Mouse (Mus musculus) embryonic facial prominence, embryonic 14.5 days (tissue): ENCODE measurements at regions not wholly inside any gene's neighbourhood (a gene's known extent, or its start where the extent isn't known, plus 50 kb on each side); places are given as distances from the start of the nearest gene placed in this dataset.

Experiments used
- ATAC-seq: fragments of 200-750 bp; cut with Nextera tagmentation; 2 replicates; pipeline ENCODE4 v1.8.0; 2017; ENCODE audit warnings: low read depth, moderate number of reproducible peaks, moderate TSS enrichment
- DNase-seq: peaks from one replicate; pipeline ENCODE4 v3.0.0-alpha.2; 2015; ENCODE audit warnings: low spot score
- H3K27ac ChIP-seq: fragments of 300-500 bp; sonication (generic); replicated peaks from 2 replicates; pipeline ENCODE4 v1.5.1; 2014; ENCODE audit warnings: low read depth, mild to moderate bottlenecking, low read length, moderate library complexity
- H3K27me3 ChIP-seq: fragments of 300-500 bp; sonication (generic); replicated peaks from 2 replicates; pipeline ENCODE4 v1.6.1; 2014; ENCODE audit warnings: low read length; ENCODE audit not compliant: control insufficient read depth, insufficient read depth
- H3K36me3 ChIP-seq: fragments of 300-500 bp; sonication (generic); 2 replicates; pipeline ENCODE4 v1.6.1; 2014; ENCODE audit warnings: low read length, mixed read lengths; ENCODE audit not compliant: control insufficient read depth, insufficient read depth
- H3K4me1 ChIP-seq: fragments of 300-500 bp; sonication (generic); 2 replicates; pipeline ENCODE4 v1.6.1; 2014; ENCODE audit warnings: antibody characterized with exemption, low read length; ENCODE audit not compliant: control insufficient read depth, insufficient read depth
- H3K4me2 ChIP-seq: fragments of 300-500 bp; sonication (generic); 2 replicates; pipeline ENCODE4 v1.6.1; 2014; ENCODE audit warnings: low read depth, mild to moderate bottlenecking, low read length, moderate library complexity, mixed read lengths
- H3K4me3 ChIP-seq: fragments of 300-500 bp; sonication (generic); 2 replicates; pipeline ENCODE4 v1.5.1; 2014; ENCODE audit warnings: low read depth, mild to moderate bottlenecking, low read length
- H3K9ac ChIP-seq: fragments of 300-500 bp; sonication (generic); 2 replicates; pipeline ENCODE4 v1.6.1; 2014; ENCODE audit warnings: low read depth, mild to moderate bottlenecking, low read length, moderate library complexity, mixed read lengths
- H3K9me3 ChIP-seq: fragments of 300-500 bp; sonication (generic); 2 replicates; pipeline ENCODE4 v1.6.1; 2016; ENCODE audit warnings: low read length; ENCODE audit not compliant: control insufficient read depth
- WGBS: fragments of 180-500 bp; shearing (Covaris S2); extraction: QIAGEN DNeasy Blood & Tissue Kit; methylation state at CpG from one replicate; pipeline ENCODE4 v1.1.7; 2014; 5-methylcytosine and 5-hydroxymethylcytosine counted together

- no peaks in the 10 kb centered on the region for H3K36me3 ChIP-seq
- no peaks in the 10 kb centered on the region for H3K27me3 ChIP-seq
- ATAC-seq (no peak), DNase-seq (no peak)
- H3K4me2 ChIP-seq = no peak overlapping the region
- H3K4me3 ChIP-seq = no peak overlapping the region
- no peaks in the 10 kb centered on the region for H3K4me1 ChIP-seq
- H3K9me3 ChIP-seq = no peaks in the 10 kb centered on the region
- WGBS = 86% methylated on average over 5 of the region's 5 CpGs
- no peak overlapping the region for H3K27ac ChIP-seq
- no peak overlapping the region for H3K9ac ChIP-seq
These were observed 170.5 kb upstream of the Ogfrl1 start for GRCm38 (mm10) chr1:23568106-23568505.

DNA sequence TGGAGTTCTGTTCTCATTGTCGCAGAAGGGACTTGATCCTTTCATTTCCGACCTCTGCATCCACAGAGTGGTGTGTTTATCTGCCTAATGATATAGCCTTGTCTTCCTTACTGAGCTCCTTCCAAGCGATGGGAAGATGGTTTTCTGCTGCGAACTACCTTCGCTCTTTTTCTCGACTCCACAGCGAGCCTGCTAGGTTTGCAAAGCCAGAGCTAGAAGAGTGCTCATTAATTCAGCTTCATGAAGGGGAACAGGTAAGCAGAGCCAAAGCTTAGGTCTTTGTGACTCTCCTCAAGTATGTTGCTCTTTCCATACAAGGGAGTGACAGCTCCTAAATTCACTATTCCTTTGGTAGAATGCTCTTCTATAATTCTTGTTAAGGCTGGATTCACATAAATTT, 176.9 kb upstream of the Ogfrl1 start:
- Histone ChIP-seq H3K9ac (no peak overlapping the region), H3K27ac (no peak overlapping the region), H3K9me3 (no peaks in the 10 kb centered on the region), H3K4me1 (no peaks in the 10 kb centered on the region), H3K36me3 (no peaks in the 10 kb centered on the region), H3K4me2 (no peak overlapping the region), H3K4me3 (no peak overlapping the region), H3K27me3 (no peaks in the 10 kb centered on the region)
- WGBS = 71% methylated on average over 7 of the region's 7 CpGs
- ATAC-seq = no peak
- DNase-seq = no peak

DNA sequence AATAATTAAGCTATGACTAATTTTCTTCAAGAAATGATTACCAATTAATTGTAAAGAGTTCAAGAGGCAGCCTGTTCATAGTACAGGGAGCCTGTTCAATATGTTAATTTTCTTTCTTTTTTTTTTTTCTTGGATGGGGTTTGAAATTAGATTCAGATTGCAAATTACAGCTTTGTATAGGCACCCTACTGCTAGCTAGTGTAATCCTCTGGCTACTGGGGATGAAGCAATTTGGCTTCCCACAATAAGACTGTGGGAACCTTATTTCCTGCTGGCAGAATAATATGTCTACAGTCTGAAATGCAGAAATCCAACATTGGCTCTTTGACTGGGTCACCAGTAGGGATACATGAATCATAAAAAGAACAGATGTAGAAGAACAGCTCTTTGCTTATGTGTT, 177.4 kb upstream of the Ogfrl1 start:
- Histone ChIP-seq H3K27me3 (no peaks in the 10 kb centered on the region), H3K9me3 (no peaks in the 10 kb centered on the region), H3K27ac (no peak overlapping the region), H3K9ac (no peak overlapping the region), H3K36me3 (no peaks in the 10 kb centered on the region), H3K4me1 (no peaks in the 10 kb centered on the region), H3K4me2 (no peak overlapping the region), H3K4me3 (no peak overlapping the region)
- DNase-seq (no peak), ATAC-seq (no peak)

DNA sequence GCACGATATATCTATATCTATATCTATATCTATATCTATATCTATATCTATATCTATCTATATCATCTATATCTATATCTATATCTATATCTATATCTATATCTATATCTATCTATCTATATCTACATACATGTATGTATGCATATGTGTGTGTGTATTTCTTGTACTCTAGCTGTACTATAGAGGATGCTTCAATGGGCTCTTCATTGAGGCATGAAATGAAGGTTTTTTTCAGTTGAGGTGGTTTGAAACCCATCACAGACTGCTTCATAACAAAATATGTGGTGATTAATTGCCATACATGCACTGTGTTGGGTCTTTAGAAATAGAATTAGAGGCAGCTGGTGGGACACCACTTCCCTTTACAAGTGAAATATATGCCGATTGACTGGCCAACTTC, 177.9 kb upstream of the Ogfrl1 start:
- no peaks in the 10 kb centered on the region for H3K4me1 ChIP-seq
- 86% methylated on average over 2 of the region's 2 CpGs for WGBS
- no peak overlapping the region for H3K27ac ChIP-seq
- no peak overlapping the region for H3K4me3 ChIP-seq
- ATAC-seq (no peak), DNase-seq (no peak)
- no peak overlapping the region for H3K9ac ChIP-seq
- H3K4me2 ChIP-seq = no peak overlapping the region
- H3K27me3 ChIP-seq = no peaks in the 10 kb centered on the region
- no peaks in the 10 kb centered on the region for H3K36me3 ChIP-seq
- H3K9me3 ChIP-seq = no peaks in the 10 kb centered on the region

DNA sequence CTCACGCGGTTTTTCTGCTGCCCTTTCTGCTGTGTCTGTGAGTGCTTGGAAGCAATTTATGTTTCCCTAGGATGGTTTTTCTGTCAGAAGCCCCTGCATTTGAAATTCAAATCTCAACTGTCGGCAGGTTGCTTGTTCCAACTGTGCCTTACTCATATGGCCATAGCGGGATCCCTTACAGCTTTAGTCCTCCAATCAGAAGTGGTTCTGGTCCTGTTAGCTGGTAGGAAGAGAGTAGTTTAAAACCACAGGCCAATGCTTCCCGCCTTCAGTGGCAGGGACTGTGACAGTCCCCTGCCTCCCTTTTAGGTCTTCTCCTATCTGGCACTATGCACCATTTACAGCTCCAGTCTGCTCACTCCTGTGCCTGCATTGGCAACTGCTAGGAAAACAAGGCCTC, 178.6 kb upstream of the Ogfrl1 start:
- Histone ChIP-seq H3K27me3 (no peaks in the 10 kb centered on the region), H3K4me3 (no peak overlapping the region), H3K4me1 (no peaks in the 10 kb centered on the region), H3K4me2 (no peak overlapping the region), H3K9me3 (no peaks in the 10 kb centered on the region), H3K36me3 (no peaks in the 10 kb centered on the region), H3K27ac (no peak overlapping the region), H3K9ac (no peak overlapping the region)
- ATAC-seq (no peak), DNase-seq (no peak)
- 65% methylated on average over 5 of the region's 5 CpGs for WGBS

DNA sequence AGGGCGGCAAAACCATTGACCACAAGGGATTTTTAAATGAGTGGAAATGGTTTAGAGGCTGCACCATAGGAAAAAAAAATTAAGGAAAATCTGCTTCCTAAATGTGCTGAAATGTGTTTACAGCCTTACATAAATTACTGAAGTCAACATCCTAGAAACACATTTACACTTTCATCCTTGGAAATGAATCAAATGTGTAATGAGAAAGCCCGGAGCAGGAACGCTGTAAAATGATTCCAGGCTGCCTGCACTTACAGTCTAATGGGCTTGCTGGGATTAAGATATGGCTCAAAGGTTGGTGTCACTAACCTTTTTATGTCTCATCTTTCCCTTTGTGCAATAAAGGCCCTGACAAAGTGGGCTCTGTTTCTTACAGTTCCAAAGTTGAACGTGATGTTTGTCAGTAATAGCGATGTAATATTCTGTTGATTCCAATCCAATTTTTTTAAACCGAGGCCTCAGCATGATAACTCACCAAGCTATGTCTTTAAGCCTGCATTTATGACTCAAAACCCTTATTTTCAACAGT, 172.1 kb upstream of the B3gat2 start:
- Histone ChIP-seq H3K27me3 (no peaks in the 10 kb centered on the region), H3K36me3 (no peaks in the 10 kb centered on the region), H3K4me2 (no peak overlapping the region), H3K4me1 (no peaks in the 10 kb centered on the region), H3K9me3 (no peaks in the 10 kb centered on the region), H3K4me3 (no peak overlapping the region), H3K9ac (no peak overlapping the region), H3K27ac (no peak overlapping the region)
- 66% methylated on average over 6 of the region's 6 CpGs for WGBS
- DNase-seq (peak; percentile 2), ATAC-seq (no peak)

DNA sequence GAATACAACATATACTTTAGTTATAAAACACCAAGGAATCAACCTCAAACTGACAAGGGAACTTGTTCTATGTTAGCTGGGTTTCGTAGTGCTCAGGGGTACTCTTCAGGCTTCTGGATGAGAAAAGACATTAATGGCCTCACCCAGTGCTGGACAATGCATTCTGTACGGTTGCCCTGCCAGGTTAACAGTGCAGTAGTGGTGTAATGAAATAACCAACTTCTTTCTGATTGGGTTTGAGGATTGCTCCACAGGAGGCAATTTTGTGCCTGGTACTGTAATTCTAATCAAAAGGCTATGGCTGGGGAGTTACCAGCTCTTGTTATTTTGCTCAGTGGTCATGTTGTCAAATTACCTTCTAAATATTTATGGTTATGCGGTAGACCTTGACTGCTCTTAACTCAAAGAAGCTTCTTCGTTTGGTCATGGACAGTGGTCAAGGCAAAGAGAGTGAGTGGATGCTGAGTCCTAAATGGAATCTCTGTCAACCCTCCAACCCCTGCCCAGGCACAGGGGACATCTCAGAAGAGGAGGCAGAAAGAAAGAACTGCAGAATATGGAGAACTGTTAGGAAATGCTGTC, 158.8 kb upstream of the B3gat2 start:
- Histone ChIP-seq H3K9me3 (no peaks in the 10 kb centered on the region), H3K9ac (no peak overlapping the region), H3K4me1 (no peaks in the 10 kb centered on the region), H3K4me2 (no peak overlapping the region), H3K36me3 (no peaks in the 10 kb centered on the region), H3K27me3 (no peaks in the 10 kb centered on the region), H3K27ac (no peak overlapping the region), H3K4me3 (no peak overlapping the region)
- WGBS = 82% methylated on average over 4 of the region's 4 CpGs
- ATAC-seq (no peak), DNase-seq (no peak)

DNA sequence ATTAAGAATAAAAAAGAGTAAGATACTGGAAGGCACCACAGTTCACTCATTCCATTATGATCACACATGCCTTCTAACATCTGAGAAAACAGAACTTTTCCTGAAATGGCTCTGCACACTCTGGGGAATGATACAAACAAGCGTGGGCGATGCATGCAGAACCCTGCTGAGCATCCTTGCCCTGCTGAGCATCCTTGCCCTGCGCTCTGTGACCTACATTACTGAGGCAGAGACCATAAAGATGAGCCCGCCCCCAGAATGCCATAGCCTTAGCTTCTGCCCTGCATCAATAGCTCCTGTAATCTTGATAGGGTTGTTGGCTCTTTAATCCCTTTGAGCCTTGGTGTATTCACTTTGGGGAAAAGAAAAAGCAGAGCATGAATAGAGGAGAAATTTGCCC, 132.2 kb upstream of the B3gat2 start:
- WGBS = 67% methylated on average over 4 of the region's 4 CpGs
- Histone ChIP-seq H3K9me3 (no peaks in the 10 kb centered on the region), H3K4me3 (no peak overlapping the region), H3K4me1 (no peaks in the 10 kb centered on the region), H3K36me3 (no peaks in the 10 kb centered on the region), H3K27me3 (no peaks in the 10 kb centered on the region), H3K4me2 (no peak overlapping the region), H3K9ac (no peak overlapping the region), H3K27ac (no peak overlapping the region)
- no peak for DNase-seq
- no peak for ATAC-seq

- 80% methylated on average over 2 of the region's 2 CpGs for WGBS
These were observed 116.5 kb upstream of the B3gat2 start for GRCm38 (mm10) chr1:23645093-23645492.

More at GRCm38 (mm10) chr1:23645093-23645492, 116.5 kb upstream of the B3gat2 start:
- H3K9ac ChIP-seq = no peak overlapping the region
- H3K27ac ChIP-seq = no peak overlapping the region
- DNase-seq (no peak), ATAC-seq (no peak)
- no peaks in the 10 kb centered on the region for H3K36me3 ChIP-seq
- H3K4me1 ChIP-seq = no peaks in the 10 kb centered on the region
- no peaks in the 10 kb centered on the region for H3K27me3 ChIP-seq
- no peak overlapping the region for H3K4me2 ChIP-seq
- H3K9me3 ChIP-seq = no peaks in the 10 kb centered on the region
- H3K4me3 ChIP-seq = no peak overlapping the region
